Mouse (Mus musculus): Measurements from ENCODE around the gene Clptm1l. TPM values are rescaled to one million over a fixed set of nuclear protein-coding genes. Genes with fewer than 3 reads are reported as not detected.

Gene Clptm1l
- polyA plus RNA-seq (2017; shearing (Covaris generic)) = 11.1 TPM

GRCm38 (mm10) chr13:73603522-73604155 lies at the start of gene Clptm1l:
Gene Clptm1l, plus strand, starts transcription at chr13:73604006.

GRCm38 (mm10) chr13:73626745-73627549 lies 23.1 kb downstream of the Clptm1l start, which contains the start of gene Tert:
Gene Tert, plus strand, starts transcription at chr13:73626911.

Other genes starting within 250 kb of the Clptm1l start
- gene Lpcat1, start 136.8 kb upstream of the Clptm1l start, polyA plus RNA-seq (2017; shearing (Covaris generic)) = 37.3 TPM
- gene Slc6a3, start 67.3 kb upstream of the Clptm1l start, polyA plus RNA-seq (2017; shearing (Covaris generic)) = not detected
- gene Tert, start 22.9 kb downstream of the Clptm1l start, polyA plus RNA-seq (2017; shearing (Covaris generic)) = 8.4 TPM
- gene Slc6a18, start 74.0 kb downstream of the Clptm1l start, polyA plus RNA-seq (2017; shearing (Covaris generic)) = not detected
- 0.09 TPM for gene Slc6a19, start 100.9 kb downstream of the Clptm1l start, polyA plus RNA-seq (2017; shearing (Covaris generic))
- gene Slc12a7, start 129.1 kb downstream of the Clptm1l start, polyA plus RNA-seq (2017; shearing (Covaris generic)) = 120 TPM
- gene Nkd2, start 243.6 kb downstream of the Clptm1l start, polyA plus RNA-seq (2017; shearing (Covaris generic)) = 0.30 TPM

Data from inflammation-experienced regulatory T-cells, adult 16 weeks (primary cell).